24 mouse cellular contexts compared by ENCODE assay signal in genomic region chr2:143864600-143864999, GRCm38 (mm10). TPM values are rescaled to one million over a fixed set of nuclear protein-coding genes. Genes with fewer than 3 reads are reported as not detected.
DNase-seq lines count a peak whose midpoint lies in the region; ATAC-seq lines count a peak whose summit lies in the region.
"Had no signal": no experiment of that assay in that cellular context is flagged by ENCODE, and none has a peak within 500 bp of the region (broad histone marks: within the 10 kb centered on the region; RNA-seq: fewer than 3 reads in every experiment).

No protein-coding gene starts in this region.

- 0 out of 2 replicates have a peak overlapping the region, but pooled peaks have one; percentile 17 for H3K9ac ChIP-seq in neural tube, embryonic 13.5 days
- H3K9ac ChIP-seq: embryonic facial prominence, embryonic 15.5 days; heart, embryonic 13.5 days; hindbrain, embryonic 12.5 days had no signal

- peak; percentile 4 for DNase-seq in embryo, embryonic 10.5 days (ENCODE audit: low spot score)
- no peak for DNase-seq in embryo, embryonic 10 days (ENCODE audit: low spot score)
- peak; percentile 32 for DNase-seq in kidney, postnatal 10 days
- no peak for DNase-seq in kidney, postnatal 25 days
- no peak for DNase-seq in neural tube, embryonic 10.5 days (ENCODE audit: extremely low spot score, low spot score)
- peak; percentile 42 for DNase-seq in lung, postnatal 25 days (ENCODE audit: low spot score)
- no peak for DNase-seq in thymus, postnatal 4 days
- DNase-seq: adrenal gland, adult 8-10 months; B cell, adult 2 months; cerebellum, adult 11 months; cerebellum, adult 8-10 months; cerebellum, postnatal 14 days; gastrocnemius, adult 2 months; gastrocnemius, postnatal 25 days; heart, postnatal 4 days had no signal

- no peaks in the 10 kb centered on the region for H3K36me3 ChIP-seq in neural tube, embryonic 13.5 days
- H3K36me3 ChIP-seq: embryonic facial prominence, embryonic 15.5 days; forebrain, embryonic 10.5 days; G1E; heart, embryonic 13.5 days; hindbrain, embryonic 12.5 days had no signal

- no peak overlapping the region for H3K27ac ChIP-seq in neural tube, embryonic 13.5 days (replicated peaks)
- H3K27ac ChIP-seq: embryonic facial prominence, embryonic 15.5 days; forebrain, embryonic 10.5 days; gastrocnemius, adult 2 months; heart, embryonic 13.5 days; hindbrain, embryonic 12.5 days had no signal

- 72% methylated on average over 8 of the region's 8 CpGs for WGBS in neural tube, embryonic 13.5 days

- ATAC-seq in neural tube, embryonic 13.5 days (ENCODE audit: low read depth) = no peak
- ATAC-seq: CD4-positive, CD25-positive, alpha-beta regulatory T cell, adult 4 months; forebrain, embryonic 14.5 days had no signal

- H3K4me2 ChIP-seq in neural tube, embryonic 13.5 days = no peak overlapping the region
- H3K4me2 ChIP-seq: embryonic facial prominence, embryonic 15.5 days; heart, embryonic 13.5 days; hindbrain, embryonic 12.5 days had no signal

- H3K4me3 ChIP-seq in neural tube, embryonic 13.5 days = no peak overlapping the region
- H3K4me3 ChIP-seq: embryonic facial prominence, embryonic 15.5 days; erythroblast, embryonic 14.5 days; forebrain, embryonic 10.5 days; gastrocnemius, adult 2 months; heart, embryonic 13.5 days; hindbrain, embryonic 12.5 days had no signal

- H3K4me1 ChIP-seq in neural tube, embryonic 13.5 days (replicated peaks) = 0 out of 2 replicates have a peak, but pooled peaks cover 7% of the 10 kb centered on the region

- H3K27me3 ChIP-seq in neural tube, embryonic 13.5 days = no peaks in the 10 kb centered on the region
- H3K27me3 ChIP-seq: embryonic facial prominence, embryonic 15.5 days had no signal

- H3K9me3 ChIP-seq in neural tube, embryonic 13.5 days = no peaks in the 10 kb centered on the region
- H3K9me3 ChIP-seq: embryonic facial prominence, embryonic 15.5 days; forebrain, embryonic 10.5 days; G1E; heart, embryonic 13.5 days; hindbrain, embryonic 12.5 days had no signal

RNA-seq across cellular contexts. Expression of gene Bfsp1, which starts 1.6 kb away (rescaled TPM):
- polyA plus RNA-seq in neural tube, embryonic 13.5 days (2015; fragmentation: Nextera tagmentation; extraction: Ambion mirVana) = 1.1 and 1.5 TPM in 2 replicates
- polyA plus RNA-seq: CD4-positive, CD25-positive, alpha-beta regulatory T cell, adult 4 months; erythroblast, embryonic 14.5 days; G1E had no signal

RNA-seq across cellular contexts. Expression of gene Dstn, which starts 50.5 kb away (rescaled TPM):
- polyA plus RNA-seq in neural tube, embryonic 13.5 days (2015; fragmentation: Nextera tagmentation; extraction: Ambion mirVana) = 477 and 487 TPM in 2 replicates

Comparison
In these comparisons a context has a peak if more than half of its experiments do, and no peak if none do; other contexts are left out.
1. DNase-seq: peak in embryo, embryonic 10.5 days (single experiment), kidney, postnatal 10 days (single experiment) and lung, postnatal 25 days (single experiment); none in embryo, embryonic 10 days (single experiment), kidney, postnatal 25 days (0 of 2), neural tube, embryonic 10.5 days (single experiment) and thymus, postnatal 4 days (single experiment).